Mouse (Mus musculus) c-Kit-positive CD71-positive TER-119-positive erythroid progenitor cells, embryonic 14.5 days (primary cell): ENCODE measurements at regions not wholly inside any gene's neighbourhood (a gene's known extent, or its start where the extent isn't known, plus 50 kb on each side); places are given as distances from the start of the nearest gene placed in this dataset.

Source experiments
- DNase-seq: peaks from one replicate; pipeline ENCODE4 v3.0.0-alpha.2; 2013; ENCODE audit warnings: low spot score

DNA sequence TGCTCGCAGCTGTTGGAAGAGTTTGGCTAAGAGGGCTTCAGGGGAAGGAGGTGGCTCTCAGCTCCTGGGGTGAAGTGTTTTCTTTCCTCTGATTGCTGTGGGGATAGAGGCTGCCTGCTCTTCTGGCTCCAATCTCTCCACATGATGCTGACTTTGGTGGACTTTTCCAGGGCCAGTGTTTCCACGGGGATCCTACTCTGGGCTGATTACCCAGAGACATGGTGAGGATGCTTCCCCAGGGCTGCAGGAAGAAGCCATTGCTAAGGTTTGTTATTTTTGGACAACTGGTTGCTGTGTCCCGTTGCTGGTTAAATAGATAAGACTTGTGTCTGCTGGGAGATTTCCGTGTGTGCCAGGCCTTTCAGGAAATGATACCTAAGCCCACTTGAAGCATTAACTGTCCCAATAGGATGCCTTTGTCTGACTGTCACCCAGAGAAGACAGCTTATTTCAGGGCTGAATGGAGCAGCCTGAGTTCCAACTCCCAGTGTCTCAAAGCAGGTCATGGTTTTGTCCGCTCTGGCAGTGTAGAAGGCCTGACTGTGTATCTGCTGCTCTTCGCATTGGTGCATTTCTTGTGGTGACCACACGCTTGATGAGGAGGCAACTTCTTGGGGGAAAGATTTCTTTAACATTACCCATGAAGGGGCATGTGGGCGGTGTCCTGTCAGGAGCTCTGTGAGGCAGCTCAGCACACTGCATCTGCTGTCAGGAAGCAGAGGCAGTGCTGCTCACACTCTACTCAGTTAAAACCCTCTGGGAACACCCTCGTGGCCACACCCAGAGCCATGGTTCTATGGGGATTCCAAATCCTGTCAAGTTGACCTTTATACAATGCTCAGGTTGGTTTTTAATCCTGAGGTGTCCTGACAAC is 228.3 kb upstream of the Gadl1 start:
- no peak for DNase-seq

DNA sequence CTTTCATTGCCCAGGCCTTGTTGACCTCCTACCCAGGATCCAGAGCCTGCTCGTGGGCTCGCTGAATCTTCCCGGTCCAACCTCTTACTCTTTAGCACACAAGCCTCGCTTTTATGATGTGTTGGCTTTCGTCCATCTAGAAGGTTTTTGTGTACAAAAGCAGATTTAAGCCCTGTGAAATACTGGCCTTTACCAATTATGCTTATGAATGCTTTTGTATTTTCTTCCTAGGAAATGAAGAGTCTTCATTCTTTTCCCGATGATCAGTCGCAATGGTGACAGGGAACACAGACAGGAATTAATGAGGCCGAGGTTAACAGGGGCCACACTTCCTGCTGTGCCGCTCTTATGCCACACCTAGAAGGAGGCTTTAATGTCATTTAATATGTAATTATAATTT is 227.4 kb upstream of the Gadl1 start:
- DNase-seq: no peak

DNA sequence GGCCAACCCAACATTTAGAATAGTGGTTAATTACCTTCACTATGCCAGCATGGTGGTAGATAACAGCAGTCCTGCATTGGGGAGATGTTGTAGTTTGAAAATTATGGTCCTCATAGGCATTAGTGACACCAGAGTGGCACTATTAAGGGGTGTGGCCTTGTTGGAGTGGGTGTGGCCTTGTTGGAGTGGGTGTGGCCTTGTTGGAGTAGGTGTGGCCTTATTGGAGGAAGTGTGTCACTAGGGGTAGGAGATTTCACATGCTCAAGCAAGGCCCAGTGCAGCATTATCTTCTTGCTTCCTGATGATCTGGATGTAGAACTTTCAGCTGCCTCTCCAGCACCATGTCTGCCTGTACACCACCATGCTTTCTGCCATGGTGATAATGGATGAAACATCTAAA is 225.3 kb upstream of the Gadl1 start:
- no peak for DNase-seq

DNA sequence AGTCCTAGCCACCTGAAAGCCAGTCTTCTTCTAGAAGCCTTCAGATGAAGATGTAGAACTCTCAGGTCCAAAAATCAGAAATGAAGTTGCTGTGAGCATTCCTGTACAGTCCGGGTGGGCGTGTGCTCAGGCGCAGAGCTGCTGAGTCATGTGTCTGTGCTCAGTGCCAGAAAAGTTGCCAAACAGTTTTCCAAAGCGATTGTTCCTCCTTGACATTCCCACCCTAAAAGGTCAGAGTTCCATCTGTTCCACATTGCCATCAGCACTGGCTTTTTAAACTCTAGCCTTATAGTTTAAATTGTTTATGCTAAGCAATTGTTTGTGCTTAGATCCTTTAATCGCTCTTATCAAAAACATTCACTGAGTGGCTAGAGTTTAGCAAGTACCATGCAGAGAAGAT is 222.7 kb upstream of the Gadl1 start:
- no peak for DNase-seq

DNA sequence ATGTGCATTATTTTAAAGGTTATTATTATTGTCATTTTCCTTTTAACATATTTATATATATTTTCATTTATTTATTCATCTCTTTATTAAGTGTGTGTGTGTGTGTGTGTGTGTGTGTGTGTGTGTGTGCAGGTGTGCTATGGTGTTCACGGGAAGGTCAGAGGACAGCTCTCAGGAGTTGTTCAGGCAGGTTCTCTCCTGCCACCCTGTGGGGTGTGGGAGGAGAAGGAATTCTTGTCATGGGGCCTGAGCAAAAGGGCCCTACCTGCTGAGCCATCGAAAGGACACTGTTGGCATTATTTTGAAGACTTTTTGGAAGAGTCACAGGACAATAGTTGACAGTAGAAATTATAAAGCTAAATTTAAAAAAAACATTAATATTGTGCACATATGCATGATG is 216.4 kb upstream of the Gadl1 start:
- DNase-seq: no peak

DNA sequence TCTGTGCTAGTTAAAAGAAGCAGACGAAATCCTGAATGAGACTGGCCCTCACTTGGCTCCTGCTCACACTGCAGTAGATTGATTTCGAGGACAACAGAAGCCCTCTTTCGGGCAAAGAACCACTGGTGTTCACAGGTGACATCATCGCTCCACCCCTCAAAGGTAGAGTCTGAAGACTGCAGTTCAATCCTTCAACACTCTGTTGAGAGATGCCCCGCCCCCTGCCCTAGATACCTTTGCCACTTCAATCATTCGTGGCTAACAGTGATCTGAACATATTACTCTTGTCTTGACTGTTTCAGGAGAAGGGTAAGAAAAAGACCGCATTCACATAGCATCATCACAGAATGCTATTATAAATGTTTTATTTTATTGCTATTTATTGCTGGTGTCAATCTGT is 205.5 kb upstream of the Gadl1 start:
- no peak for DNase-seq

DNA sequence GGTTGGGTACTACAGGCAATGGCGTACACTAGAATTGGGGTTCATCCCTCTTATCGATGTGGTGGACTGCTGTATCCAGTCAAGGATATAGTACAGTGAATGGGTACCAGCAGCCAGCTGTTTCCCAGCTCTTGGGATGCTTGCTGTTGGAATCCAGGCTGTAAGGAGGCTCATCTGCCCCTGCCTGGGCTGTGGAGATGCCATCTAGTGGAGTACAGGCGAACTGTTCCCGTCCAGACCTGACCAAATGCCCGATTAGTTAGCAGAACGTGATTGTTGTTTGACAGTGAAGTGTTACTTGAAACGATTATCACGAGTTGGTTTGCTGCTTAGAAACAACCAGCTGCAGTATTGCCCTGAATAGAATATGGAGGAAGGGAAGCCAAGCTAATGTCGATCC is 205.0 kb upstream of the Gadl1 start:
- DNase-seq: no peak

DNA sequence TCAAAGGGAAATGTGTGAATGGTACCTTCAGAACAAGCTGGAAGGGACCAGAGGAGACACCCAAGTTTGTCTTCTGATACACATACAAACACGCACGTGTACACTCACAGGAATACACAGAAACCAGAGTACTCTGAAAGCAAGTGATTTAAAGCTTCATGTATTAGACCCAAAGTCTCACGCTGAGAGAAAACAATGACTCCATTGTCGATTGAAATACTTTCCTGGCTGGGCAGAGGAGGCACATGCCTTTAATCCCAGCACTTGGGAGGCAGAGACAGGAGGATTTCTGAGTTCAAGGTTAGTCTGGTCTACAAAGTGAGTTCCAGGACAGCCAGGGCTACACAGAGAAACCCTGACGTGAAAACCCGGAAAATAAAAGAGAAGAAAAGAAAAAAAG is 203.5 kb upstream of the Gadl1 start:
- DNase-seq: no peak

DNA sequence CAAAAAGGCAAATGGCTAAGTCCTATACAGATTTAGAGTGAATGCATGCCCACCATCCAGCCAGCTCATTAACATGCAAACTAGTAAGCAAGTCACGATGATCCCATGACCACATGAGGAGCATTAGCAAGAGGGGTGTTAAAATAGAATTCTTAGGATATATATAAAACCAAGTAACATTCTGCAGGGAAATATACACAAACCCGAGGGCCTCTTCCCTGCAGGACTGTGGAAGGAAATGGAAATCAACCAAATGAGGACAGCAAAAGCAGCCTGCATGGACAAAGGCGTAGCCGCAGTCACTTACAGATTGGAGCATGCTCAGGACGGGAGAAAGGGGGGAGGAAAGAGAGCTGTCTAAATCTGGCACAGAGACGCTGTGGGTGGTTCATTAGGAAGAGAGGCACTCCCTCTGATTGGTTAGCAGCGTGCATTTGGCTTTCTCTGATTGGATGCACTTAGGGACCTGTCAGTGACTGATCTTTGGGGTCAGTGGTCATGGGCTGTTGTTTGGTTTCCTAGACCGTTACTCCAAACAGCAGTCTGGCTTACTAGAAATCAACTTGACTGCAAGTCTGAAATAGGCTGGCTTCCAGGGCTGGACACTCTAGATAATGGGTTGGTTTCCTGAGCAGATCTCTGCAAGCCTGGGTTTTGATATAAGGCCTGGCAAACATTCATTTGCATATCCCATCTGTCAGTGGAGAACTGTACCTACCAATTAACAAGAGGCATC is 200.9 kb upstream of the Gadl1 start:
- DNase-seq: no peak

DNA sequence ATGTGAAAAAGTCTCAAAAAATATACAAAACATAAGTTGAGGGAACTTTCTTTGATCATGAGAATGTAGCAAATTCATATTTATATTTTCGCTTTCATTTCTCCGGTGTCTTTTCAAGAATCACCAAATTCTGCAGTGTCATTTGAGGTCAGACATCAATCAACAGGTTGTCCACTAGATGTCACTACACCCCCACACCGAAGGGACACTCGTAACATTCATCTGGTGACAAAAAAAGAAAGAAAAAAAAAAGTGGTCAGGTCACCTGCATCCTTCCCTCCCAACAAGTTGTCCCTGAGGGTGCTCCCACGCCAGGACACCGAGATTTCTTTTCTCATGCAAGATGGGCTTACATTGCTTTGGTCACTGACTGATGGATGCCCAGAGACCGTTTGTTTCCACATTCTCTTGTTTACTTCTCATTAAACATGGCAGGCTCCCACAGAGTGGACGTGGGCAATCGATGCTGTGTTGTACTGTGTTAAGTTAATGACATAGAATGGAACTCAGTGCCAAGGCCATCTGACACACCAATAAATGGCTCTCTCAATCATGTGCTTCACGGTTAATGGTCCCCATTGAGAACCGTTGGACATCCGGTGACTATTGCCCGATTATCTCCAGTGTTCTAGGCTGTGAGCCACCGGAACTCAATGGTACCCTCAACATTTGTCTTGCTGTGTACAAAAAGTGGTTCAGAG is 199.1 kb upstream of the Gadl1 start:
- no peak for DNase-seq

DNA sequence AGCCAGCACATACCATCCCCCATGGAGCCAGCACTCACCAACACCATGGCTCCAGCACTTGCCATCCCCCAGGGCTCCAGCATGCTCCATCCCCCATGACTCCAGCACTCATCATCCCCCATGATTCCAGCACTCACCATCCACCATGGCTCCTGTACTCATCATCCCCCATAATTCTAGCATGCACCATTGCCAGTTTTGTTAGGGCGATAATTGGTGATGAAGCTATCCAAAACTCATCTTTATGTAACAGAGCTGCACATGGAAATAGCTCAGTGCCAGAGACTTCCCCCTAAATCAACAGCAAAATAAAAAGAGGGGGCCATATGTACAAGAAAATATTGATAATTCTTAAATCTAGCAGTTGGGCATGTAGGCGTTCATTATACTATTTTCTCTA is 188.9 kb upstream of the Gadl1 start:
- DNase-seq: no peak

DNA sequence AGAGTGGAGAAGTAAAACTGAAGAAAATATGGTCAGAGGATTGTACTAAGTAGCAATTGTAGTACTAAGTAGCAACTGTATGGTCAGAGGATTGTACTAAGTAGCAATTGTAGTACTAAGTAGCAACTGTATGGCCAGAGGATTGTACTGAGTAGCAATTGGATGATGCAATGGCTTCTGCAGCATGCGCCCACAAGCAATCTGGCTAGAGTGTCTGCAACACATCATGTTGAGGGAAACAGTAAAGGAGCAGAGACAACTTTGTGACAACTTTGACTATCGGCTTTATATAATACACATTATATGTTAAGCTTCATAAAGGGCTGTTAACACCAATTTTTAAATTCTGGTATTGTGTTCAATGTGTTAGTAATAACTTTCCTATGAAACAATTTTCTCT is 188.4 kb upstream of the Gadl1 start:
- no peak for DNase-seq

DNA sequence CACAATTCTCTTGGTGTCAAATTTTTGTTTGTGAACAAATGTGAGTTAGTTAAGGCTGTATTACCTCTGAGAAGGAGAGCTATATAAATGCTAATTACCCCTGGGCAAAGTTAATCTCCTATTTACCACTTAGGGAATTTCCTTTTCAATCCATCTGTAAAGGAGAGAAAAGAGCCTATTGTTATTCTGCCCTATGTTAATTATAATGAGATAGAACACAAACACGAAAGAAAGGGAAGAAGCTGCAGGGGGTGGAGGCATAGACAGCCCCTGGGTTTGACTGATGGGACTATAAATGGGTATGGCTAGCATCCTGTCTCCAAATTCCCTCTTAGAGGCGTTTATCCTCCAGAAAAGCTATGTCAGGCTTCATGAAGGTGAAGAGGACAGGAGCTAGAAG is 185.2 kb upstream of the Gadl1 start:
- no peak for DNase-seq

DNA sequence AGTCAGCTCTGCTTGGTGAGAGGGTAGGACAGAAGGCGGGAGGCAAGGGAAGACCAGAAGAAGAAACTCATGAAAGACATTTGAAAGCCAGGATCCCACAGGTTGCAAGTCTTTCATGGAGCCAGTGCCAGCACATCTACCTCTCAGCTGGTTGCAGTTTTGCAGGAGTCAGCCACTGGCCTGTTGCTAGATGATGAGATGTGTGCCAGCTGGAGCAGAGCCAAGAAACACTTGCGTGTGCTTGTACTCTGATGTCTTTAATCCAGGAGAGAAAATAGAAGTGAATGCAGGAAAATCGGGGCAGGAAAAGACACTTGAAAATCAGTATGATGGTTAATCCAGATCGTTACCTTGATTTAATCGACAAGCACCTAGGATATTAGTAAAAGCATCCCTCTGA is 181.9 kb upstream of the Gadl1 start:
- no peak for DNase-seq

DNA sequence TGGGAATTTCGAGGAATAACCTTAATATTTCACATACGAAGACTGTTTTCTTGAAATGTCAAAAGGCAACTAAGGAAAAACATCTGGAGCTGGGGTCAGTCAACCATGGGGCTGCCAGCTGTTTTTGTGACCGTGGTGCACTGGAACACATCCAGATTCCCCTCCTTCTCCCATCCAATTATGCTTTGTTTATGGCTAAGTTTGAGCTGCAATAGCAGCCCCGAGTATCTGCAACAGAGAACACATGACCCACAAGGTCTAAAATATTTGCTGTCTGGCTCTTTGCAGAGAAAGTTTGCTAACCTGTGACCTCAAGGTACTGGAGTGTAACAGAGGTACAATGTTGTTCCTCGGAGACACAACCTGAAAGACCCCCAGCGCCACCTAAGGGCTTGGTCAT is 177.7 kb upstream of the Gadl1 start:
- DNase-seq: no peak

DNA sequence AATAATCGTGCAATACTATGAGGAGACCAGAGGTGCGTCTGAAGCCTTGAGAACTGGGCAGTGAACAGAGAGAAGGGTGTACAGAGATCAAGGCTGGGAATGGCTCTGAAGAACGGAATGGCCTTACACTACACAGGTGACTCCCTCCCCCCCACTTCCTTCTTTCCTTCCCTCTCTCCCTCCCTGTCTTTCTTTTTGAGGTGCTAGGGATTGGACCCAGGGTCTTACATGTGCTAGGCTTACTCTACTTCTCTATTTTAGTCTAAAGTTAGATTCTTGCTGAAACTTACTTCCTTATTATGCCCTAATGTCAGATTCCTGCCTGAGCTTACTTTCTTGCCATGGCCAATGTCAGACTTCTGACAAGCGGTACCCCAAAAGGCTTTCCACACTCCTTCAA is 176.2 kb upstream of the Gadl1 start:
- no peak for DNase-seq

DNA sequence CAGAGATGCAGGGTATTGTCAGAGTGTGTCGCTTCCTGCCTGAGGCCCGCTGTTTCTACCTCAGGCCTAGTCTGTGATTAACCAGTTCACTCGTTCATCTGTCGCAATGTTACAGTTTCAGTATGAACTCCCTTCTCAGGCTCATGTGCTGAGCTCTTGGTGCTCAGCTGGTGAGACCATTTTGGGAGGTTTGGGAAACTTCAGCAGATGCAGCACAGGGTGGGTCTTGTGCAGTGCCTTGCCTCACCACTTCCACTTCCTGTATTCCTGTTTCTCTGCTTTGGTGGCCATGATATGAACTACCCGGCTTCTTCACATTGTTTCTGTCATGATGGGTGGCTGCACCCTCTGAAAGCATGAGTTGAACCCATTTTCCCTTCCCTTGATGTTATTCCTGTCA is 169.3 kb upstream of the Gadl1 start:
- no peak for DNase-seq

DNA sequence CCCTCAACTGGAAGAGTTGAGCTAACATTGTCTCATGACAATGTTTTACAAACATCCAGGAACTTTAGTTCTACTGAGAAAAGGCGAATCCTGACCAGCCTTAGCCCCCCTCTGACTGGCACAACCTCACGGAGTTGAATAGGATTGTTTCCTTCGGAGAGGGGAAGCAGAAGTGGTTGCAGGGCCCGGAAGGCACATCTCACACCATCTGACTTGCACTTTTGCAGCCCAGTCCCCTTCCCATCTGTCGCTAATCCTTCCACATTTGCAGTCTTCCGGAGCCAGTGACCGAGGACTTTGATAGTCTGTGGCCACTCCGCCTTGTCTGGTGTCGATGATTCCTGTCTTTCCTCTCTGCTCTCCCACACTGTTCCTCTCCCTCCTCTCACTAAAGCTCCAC is 162.8 kb upstream of the Gadl1 start:
- DNase-seq: no peak

DNA sequence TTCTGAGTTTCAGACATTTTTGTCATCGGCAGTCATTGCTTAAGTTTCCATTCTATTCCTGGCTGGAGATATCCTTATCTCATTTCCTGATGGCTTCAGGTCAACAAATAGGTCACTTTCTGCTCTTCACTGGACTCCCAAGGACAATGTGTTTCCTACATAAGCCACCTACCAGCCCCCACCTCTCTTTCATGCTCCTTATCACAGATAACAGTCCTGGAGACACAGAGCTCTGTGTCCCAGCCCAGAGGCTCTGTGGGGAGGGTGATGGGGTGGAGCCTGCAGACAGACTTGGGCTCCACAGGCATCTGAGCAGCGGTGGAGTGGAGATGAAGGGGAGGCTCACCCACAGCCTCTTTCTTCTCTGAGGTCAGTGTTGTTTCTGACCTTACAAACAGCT is 148.8 kb upstream of the Gadl1 start:
- no peak for DNase-seq

DNA sequence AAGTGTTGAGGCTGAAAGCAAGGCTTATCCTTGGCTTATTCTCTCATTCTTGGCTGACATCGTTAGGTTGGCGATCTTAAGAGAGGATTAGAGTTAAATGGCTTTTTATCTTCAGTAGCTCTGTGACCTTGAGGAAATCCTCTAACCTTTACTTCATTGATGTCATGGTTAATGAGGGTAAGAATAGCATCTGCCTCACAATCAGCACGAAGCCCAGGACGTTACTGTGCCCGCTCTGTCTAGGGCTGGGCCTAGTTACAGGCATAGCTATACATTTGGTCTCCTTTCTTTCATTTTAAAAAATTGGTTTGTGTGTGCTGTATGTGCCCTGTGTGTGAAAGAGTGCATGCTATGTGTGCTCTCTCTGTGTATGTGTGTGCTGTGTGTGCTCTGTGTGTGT is 145.1 kb upstream of the Gadl1 start:
- no peak for DNase-seq

DNA sequence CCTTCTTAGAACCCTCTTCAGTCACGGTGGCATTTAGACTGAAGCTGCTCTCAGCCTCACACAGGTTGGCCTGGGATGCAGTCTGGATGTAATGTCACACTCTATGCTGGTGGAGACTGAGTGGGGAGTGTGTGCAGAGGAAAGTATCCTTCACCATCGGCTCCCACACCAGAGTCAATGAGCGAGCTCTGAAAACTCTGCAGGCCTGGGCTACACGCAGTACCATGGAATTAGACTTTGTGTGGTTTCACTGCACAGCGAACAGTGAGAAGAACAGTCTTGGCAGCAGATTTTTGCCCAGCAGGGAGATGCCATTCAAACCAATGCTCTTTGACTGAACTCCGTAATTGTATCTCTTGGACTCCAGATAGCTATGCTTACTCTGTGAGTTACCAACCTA is 142.8 kb upstream of the Gadl1 start:
- DNase-seq: no peak

DNA sequence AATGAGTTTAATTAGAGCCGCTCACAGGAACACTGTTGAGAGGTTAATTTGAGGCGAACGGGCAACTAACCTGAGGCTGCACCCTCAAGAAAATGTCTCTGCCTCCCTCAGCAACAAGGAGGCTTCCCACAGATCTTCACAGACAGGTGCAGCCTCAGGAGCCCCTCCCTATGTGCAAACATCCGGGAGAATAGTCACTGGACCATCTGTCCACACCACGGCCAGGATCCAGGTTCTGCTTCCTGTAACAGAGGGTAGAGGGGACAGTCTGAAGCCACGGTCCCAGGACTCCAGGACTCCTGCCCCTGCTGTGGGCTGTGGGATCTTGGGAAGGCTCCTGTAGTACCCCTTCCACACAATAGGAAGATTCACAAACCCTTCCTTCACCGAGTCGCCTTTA is 134.1 kb upstream of the Gadl1 start:
- no peak for DNase-seq

DNA sequence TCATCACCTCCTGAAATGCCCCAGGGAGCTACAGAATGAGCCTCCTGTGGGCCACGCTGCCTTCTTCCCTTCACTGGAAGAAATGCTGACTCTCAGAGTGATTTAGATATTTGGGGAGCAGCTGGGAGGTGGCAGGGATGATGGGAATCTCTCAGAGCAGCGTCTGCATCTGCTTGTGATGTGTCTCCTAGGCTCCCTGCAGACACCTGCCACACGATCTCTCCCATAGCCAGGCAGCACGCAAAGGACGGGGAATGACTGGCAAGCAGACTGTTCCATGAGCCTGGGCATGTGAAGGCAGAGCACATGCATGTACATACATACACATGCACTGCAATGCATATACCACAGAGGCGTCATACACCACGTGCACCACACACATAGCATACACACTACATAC is 133.4 kb upstream of the Gadl1 start:
- no peak for DNase-seq
